Mouse (Mus musculus) megakaryocyte, embryonic 14.5 days (primary cell): Measurements from ENCODE around the gene Itgb1bp1. TPM values are rescaled to one million over a fixed set of nuclear protein-coding genes. Genes with fewer than 3 reads are reported as not detected.

ENCODE experiments used
- H3K27me3 ChIP-seq: replicated peaks from 2 replicates; pipeline ENCODE3; 2012; ENCODE audit warnings: inconsistent platforms
- H3K36me3 ChIP-seq: replicated peaks from 2 replicates; pipeline ENCODE3; 2012; ENCODE audit warnings: low read length, inconsistent platforms, mixed read lengths
- H3K4me1 ChIP-seq: 2 replicates; pipeline ENCODE4 v1.6.1; 2012; ENCODE audit warnings: inconsistent platforms
- H3K4me3 ChIP-seq: replicated peaks from 2 replicates; pipeline ENCODE3; 2012; ENCODE audit warnings: moderate library complexity, mild to moderate bottlenecking, inconsistent platforms
- H3K9me3 ChIP-seq: 2 replicates; pipeline ENCODE4 v1.6.1; 2012; ENCODE audit warnings: inconsistent platforms
- FLI1 ChIP-seq: IDR thresholded peaks from 2 replicates; pipeline ENCODE4 v1.6.1; 2012; ENCODE audit warnings: low read length, inconsistent platforms, mixed read lengths
- GATA1 ChIP-seq: IDR thresholded peaks from 3 replicates; pipeline ENCODE4 v1.6.1; 2012; ENCODE audit warnings: mixed read lengths, low read length, inconsistent platforms, borderline replicate concordance
- polyA plus RNA-seq: library from polyadenylated mRNA; stranded (reverse); fragments of >175 nt; gene quantifications from 2 replicates; pipeline ENCODE4 v1.2.3, GENCODE M21; 2012; ENCODE audit warnings: low replicate concordance; ENCODE audit not compliant: insufficient read depth

Itgb1bp1 gene
- polyA plus RNA-seq, 1 experiment = 19.5 TPM

DNA sequence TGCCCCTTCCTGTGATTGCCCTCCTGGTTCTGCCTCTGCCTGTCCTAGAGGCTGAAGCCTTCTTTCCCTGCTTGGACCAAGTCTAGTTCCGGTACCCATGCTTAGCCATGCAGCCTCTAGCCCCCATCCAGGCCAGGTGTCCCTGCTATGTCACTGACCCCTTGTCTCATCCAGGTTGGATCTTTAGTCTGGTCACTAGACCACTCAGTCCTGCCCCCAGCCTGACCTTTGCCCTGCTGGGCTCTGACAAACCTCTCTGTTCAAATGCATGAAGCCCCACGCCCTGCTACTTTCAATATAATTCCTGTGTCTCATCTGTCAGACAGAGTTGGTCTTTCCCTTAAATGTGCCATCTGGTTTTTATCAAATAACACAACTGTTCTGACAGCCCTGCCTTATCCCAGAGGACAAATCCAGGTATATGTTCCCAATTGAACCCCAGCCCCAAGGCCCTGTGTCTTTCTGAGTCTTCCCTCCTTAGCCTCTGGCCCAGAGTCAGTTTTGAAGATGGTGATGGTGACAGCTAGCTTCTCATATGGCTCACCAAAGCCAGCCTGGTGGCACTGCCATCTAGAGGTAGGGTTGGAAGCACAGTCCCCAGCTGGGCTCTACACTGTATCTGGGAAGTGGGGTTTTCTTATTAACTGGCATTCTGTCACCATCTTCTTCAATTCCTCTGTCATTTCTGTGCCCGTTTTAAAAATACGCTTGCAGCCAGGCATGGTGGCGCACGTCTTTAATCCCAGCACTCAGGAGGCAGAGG lies 25.4 kb downstream of the Itgb1bp1 start:
- H3K36me3 ChIP-seq = peaks cover 95% of the 10 kb centered on the region
- peaks cover 46% of the 10 kb centered on the region for H3K4me1 ChIP-seq
- H3K27me3 ChIP-seq = no peaks in the 10 kb centered on the region
- no peak for TF ChIP-seq GATA1
- TF ChIP-seq FLI1 = no peak
- H3K9me3 ChIP-seq = no peaks in the 10 kb centered on the region
- H3K4me3 ChIP-seq = no peak overlapping the region

DNA sequence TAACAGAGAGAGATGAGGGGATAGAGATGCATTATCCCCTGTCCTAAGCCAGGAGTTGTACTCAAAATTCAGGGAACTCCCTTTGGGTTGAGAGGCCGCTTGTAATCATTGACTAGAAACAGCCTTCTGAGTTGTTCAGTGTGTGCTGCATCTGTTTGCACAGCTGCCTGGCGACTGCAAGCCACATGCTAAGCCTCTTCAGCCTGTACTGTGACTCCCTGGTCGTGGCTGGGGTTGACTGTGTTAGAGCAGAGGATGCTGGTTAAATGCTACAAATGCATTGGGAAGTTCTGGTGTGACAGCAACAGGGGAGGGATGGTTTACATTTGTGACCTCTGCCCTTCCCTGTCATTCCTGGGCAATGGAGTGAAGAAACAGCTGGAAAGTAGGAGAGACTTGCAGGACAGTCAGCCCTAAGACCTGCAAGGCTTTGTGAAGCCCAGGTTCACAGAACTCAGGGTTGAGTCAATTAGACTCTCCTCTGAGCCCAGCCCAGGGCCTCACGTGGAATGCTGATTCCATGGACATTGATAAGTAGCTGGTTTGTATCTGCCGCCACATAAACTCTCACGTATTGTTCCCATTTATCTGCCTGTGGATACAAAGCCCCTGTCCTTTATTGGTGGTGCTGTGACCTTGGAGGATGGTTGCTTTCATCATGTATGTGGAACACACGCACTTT lies 38.2 kb downstream of the Itgb1bp1 start:
- no peaks in the 10 kb centered on the region for H3K27me3 ChIP-seq
- peaks cover 99% of the 10 kb centered on the region for H3K36me3 ChIP-seq
- H3K4me3 ChIP-seq = no peak overlapping the region
- no peaks in the 10 kb centered on the region for H3K9me3 ChIP-seq
- no peak for TF ChIP-seq GATA1
- no peak for TF ChIP-seq FLI1
- H3K4me1 ChIP-seq = no peaks in the 10 kb centered on the region

DNA sequence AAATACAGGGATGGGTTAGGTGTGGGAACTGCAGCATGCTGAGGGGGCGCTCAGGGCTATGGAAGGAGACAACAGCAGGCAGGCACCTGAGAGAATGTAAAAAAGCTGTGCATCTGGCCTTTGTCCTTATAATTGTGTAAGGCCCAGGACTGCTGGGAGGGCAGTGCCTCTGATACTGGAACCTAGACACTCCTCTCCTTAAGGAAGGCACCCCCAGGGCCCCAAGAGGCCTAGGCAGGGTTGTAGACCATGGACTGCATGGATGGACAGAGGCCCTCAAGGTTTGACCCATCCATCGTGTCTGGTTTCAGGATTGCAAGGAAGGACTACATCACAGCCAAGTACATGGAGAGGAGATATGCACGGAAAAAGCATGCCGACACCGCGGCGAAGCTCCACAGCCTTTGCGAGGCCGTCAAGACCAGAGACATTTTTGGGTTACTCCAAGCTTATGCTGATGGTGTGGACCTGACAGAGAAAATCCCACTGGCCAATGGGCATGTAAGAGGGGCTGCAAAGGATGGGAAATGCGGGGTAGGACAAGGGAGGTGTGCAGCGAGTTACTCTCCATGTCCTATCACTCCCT lies 41.6 kb downstream of the Itgb1bp1 start:
- peaks cover 92% of the 10 kb centered on the region for H3K36me3 ChIP-seq
- H3K4me1 ChIP-seq = no peaks in the 10 kb centered on the region
- TF ChIP-seq FLI1 = no peak
- H3K4me3 ChIP-seq = no peak overlapping the region
- no peaks in the 10 kb centered on the region for H3K27me3 ChIP-seq
- H3K9me3 ChIP-seq = no peaks in the 10 kb centered on the region

DNA sequence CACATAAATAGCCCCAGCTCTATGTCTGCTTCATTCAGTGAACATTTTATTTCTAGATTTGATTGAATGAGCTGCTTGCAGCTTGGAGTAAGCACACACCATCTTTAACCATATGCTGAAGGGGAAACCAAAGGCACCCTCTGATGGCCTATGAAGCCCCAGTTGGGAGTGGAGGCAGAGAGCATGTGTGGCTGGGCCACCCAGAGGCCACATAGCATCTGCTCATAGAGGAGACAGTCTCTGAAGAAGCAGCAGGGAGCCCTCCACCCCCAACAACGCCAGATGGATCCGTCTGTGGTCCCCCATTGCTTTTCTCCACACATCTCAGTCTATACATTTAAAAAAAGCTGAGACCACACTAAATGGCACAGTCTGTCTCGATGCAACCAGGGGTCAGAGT lies 44.1 kb downstream of the Itgb1bp1 start:
- Histone ChIP-seq H3K27me3 (no peaks in the 10 kb centered on the region), H3K36me3 (peaks cover 92% of the 10 kb centered on the region), H3K4me3 (no peak overlapping the region), H3K9me3 (no peaks in the 10 kb centered on the region), H3K4me1 (peaks cover 15% of the 10 kb centered on the region; the same call in 1 of the 2 replicates)
- no peak for TF ChIP-seq GATA1
- no peak for TF ChIP-seq FLI1

DNA sequence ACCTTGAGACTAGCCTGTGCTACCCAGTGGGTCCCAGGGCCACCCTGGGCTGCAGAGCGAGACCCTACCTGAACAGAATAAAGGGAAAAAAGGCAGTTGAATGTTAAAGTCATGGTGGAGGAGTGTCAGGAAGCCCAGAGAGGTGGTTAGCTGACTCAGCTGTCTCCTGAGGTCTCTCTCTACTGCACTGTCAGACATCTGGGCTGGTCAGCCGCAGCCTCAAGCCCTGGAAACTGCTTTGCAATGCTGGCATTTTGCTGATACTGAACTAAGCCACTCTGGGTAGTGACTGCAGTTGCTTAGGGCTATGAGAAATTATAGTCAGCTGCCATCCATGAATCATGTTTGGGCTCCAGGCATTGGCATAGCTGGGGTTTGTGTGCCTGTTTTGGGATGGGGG lies 51.5 kb downstream of the Itgb1bp1 start:
- H3K27me3 ChIP-seq = no peaks in the 10 kb centered on the region
- H3K4me1 ChIP-seq = peaks cover 85% of the 10 kb centered on the region
- peaks cover 87% of the 10 kb centered on the region for H3K36me3 ChIP-seq
- peak overlapping the region; percentile 26 for H3K4me3 ChIP-seq
- no peaks in the 10 kb centered on the region for H3K9me3 ChIP-seq
- TF ChIP-seq FLI1 = no peak
- no peak for TF ChIP-seq GATA1

DNA sequence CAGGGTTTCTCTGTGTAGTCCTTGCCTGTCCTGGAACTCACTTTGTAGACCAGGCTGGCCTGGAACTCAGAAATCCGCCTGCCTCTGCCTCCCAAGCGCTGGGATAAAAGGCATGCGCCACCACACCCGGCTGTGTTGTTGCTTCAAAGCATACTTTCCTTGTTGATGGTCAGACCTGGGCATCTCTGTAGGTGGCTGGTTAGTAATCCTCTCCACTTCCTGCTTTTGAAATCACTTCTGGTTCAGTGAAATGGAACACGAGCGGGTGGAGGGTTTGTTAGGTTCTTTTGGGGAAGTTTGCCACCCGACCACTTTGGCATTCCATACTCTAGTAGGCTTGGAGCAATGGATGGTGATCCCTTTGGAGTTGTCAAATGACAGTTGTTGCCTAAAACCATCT lies 52.4 kb downstream of the Itgb1bp1 start:
- H3K36me3 ChIP-seq = peaks cover 84% of the 10 kb centered on the region
- H3K9me3 ChIP-seq = no peaks in the 10 kb centered on the region
- no peak for TF ChIP-seq GATA1
- TF ChIP-seq FLI1 = no peak
- peaks cover 90% of the 10 kb centered on the region for H3K4me1 ChIP-seq
- H3K4me3 ChIP-seq = no peak overlapping the region
- H3K27me3 ChIP-seq = no peaks in the 10 kb centered on the region

DNA sequence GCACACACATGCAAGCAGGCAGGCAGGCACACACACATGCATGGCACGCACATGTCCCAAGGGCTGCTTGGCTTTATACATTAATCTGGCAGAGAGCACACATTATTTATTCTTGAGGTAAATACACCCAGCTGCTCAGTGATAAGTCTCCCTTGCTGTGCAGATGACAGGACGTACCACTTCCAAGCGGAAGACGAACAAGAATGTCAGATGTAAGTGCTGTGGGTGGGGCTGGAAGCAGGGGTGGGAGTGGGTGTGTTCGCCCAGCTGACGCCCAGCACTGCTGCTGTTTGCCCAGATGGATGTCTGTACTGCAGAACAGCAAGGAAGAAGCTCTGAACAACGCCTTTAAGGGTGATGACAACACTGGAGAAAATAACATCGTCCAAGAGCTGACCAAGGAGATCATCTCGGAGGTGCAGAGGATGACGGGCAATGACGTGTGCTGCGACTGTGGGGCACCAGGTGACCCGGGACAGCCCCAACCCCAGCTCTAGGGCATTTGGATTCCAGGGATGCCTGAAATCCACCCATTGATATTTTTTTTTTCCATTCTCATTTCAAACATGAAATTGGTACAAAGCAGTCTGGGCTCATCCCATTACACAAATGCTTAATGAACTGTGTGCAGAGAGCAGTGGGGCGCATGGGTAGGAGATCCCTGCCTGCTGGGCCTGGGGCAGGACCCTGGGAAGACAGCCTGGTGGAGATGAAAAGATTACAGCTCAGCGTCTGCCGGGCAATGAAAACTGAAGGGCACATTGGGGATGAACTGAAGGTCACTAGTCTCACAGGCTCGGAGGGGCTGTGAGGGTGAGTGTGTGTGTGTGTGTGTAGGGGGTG lies 56.8 kb downstream of the Itgb1bp1 start:
- Histone ChIP-seq H3K27me3 (no peaks in the 10 kb centered on the region), H3K4me1 (peaks cover 96% of the 10 kb centered on the region), H3K9me3 (no peaks in the 10 kb centered on the region), H3K36me3 (peaks cover 65% of the 10 kb centered on the region), H3K4me3 (peak overlapping the region; percentile 66)
- TF ChIP-seq GATA1 (no peak), FLI1 (no peak)

DNA sequence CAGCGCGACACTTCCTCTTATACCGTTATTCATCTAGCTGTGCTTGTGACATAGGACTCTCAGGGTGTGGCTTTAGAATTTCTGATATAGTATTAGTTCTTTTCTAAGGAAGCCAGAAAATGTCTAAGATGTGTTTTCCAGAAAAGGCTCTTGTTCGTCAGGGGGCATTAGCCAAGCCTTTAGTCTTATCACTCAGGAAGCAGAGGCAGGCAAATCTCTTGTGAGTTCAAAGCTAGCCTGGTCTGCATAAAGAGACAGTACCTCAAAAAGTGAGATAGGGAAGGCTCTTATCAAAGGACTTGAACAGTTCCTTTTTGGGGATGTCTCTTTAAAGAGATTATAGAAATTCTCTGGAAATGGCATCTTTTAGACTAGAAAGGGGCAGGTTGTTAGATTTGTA lies 57.4 kb downstream of the Itgb1bp1 start:
- Histone ChIP-seq H3K9me3 (no peaks in the 10 kb centered on the region), H3K27me3 (no peaks in the 10 kb centered on the region), H3K4me1 (peaks cover 96% of the 10 kb centered on the region), H3K36me3 (peaks cover 69% of the 10 kb centered on the region), H3K4me3 (peak overlapping the region; percentile 77)
- TF ChIP-seq FLI1 (no peak), GATA1 (no peak)

DNA sequence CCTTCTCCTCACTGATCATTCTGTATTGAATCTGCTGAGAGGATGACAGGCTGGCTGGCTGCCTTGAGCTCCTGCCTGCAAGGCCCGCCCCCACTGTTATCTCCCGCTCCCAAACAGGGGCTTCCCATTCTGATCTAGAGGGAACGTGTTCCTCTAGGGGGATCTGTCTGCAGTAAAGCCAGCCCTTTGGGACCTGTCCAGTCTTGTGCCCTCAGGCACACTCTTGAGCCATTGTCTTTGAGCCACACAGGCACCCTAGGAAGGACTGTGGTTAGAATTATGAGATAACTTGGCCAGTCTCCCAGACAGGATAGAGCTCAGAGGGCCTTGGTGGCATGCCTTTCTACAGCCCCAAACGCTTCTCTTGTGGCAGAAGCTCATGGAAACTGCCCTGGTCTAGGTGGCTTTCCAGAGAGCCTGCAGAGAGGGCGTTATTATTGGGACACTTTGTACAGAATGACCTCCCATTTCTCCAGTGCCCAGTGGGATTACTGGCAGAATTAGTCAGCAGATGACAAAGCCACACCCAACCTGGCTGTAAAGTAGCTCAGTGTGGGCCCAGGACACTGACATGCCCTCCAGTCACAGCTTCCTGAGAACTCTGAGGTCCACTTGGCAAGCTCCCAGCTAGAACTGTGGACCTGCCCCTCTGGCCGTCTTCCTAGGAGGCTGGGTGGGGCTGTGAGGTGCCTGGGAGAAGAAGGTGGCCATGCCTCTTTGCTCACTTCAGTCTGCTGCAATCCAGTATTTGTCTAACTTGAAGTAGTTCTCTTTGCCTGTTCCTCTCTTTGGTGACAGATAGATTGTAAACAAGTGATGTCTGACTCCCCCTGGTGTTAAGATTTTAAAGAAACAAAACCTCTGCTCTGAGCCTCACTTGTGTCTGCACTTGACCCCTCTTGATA lies 58.8 kb downstream of the Itgb1bp1 start:
- TF ChIP-seq GATA1 (no peak), FLI1 (no peak)
- Histone ChIP-seq H3K9me3 (no peaks in the 10 kb centered on the region), H3K4me1 (peaks cover 91% of the 10 kb centered on the region), H3K36me3 (peaks cover 71% of the 10 kb centered on the region), H3K27me3 (no peaks in the 10 kb centered on the region), H3K4me3 (peak overlapping the region; percentile 71)
